Mouse (Mus musculus) limb, embryonic 14.5 days (tissue): Measurements from ENCODE around the gene Sec61a1. TPM values are rescaled to one million over a fixed set of nuclear protein-coding genes. Genes with fewer than 3 reads are reported as not detected.

ENCODE experiments used
- ATAC-seq: fragments of 200-750 bp; cut with Nextera tagmentation; 2 replicates; pipeline ENCODE4 v1.8.0; 2017; ENCODE audit warnings: low read depth, moderate number of reproducible peaks, moderate TSS enrichment; ENCODE audit not compliant: low FRiP score
- DNase-seq: peaks from one replicate; pipeline ENCODE4 v3.0.0-alpha.2; 2015; ENCODE audit warnings: low spot score
- H3K27ac ChIP-seq: fragments of 300-500 bp; sonication (generic); replicated peaks from 2 replicates; pipeline ENCODE4 v1.5.1; 2014; ENCODE audit warnings: low read depth, mild to moderate bottlenecking, low read length, moderate library complexity, mixed read lengths
- H3K27me3 ChIP-seq: fragments of 300-500 bp; sonication (generic); 2 replicates; pipeline ENCODE4 v1.6.1; 2014; ENCODE audit warnings: low read length, mixed read lengths; ENCODE audit not compliant: control insufficient read depth, insufficient read depth
- H3K36me3 ChIP-seq: fragments of 300-500 bp; sonication (generic); 2 replicates; pipeline ENCODE4 v1.6.1; 2014; ENCODE audit warnings: mild to moderate bottlenecking, low read length, moderate library complexity, mixed read lengths; ENCODE audit not compliant: control insufficient read depth, insufficient read depth
- H3K4me1 ChIP-seq: fragments of 300-500 bp; sonication (generic); 2 replicates; pipeline ENCODE4 v1.6.1; 2014; ENCODE audit warnings: antibody characterized with exemption, low read length, mixed read lengths; ENCODE audit not compliant: control insufficient read depth, insufficient read depth
- H3K4me2 ChIP-seq: fragments of 300-500 bp; sonication (generic); replicated peaks from 2 replicates; pipeline ENCODE4 v1.6.1; 2014; ENCODE audit warnings: low read depth, mild to moderate bottlenecking, low read length, moderate library complexity; ENCODE audit not compliant: severe bottlenecking
- H3K4me3 ChIP-seq: fragments of 300-500 bp; sonication (generic); replicated peaks from 2 replicates; pipeline ENCODE4 v1.5.1; 2014; ENCODE audit warnings: low read length
- H3K9ac ChIP-seq: fragments of 300-500 bp; sonication (generic); 2 replicates; pipeline ENCODE4 v1.6.1; 2014; ENCODE audit warnings: mild to moderate bottlenecking, low read depth, low read length, moderate library complexity; ENCODE audit not compliant: severe bottlenecking
- H3K9me3 ChIP-seq: fragments of 300-500 bp; sonication (generic); 2 replicates; pipeline ENCODE4 v1.6.1; 2016; ENCODE audit warnings: low read length; ENCODE audit not compliant: control insufficient read depth
- POLR2A ChIP-seq: fragments of 200-500 bp; IDR thresholded peaks from 2 replicates; pipeline ENCODE4 v1.8.0; 2012; ENCODE audit warnings: inconsistent platforms, mild to moderate bottlenecking, moderate library complexity, borderline replicate concordance; ENCODE audit not compliant: insufficient read depth, insufficient read length; ENCODE audit errors: extremely low read depth
- WGBS: fragments of 180-500 bp; shearing (Covaris S2); extraction: QIAGEN DNeasy Blood & Tissue Kit; methylation state at CpG from one replicate; pipeline ENCODE4 v1.1.7; 2014; 5-methylcytosine and 5-hydroxymethylcytosine counted together
- polyA plus RNA-seq, 2 experiments: library from polyadenylated mRNA; depleted of rRNA in 1 of 2; stranded (reverse) in 1 of 2; unstranded in 1 of 2; fragments of >200 nt; fragmentation: Nextera tagmentation in 1 of 2; extraction: Ambion mirVana in 1 of 2; gene quantifications; 2 replicates each; pipeline versions ENCODE4 v1.2.1 to v1.2.3; 2012 to 2014

Gene Sec61a1
- polyA plus RNA-seq, 2 experiments = 254 to 273 TPM

GRCm38 (mm10) chr6:88454545-88454944 lies 64.2 kb downstream of the Sec61a1 start:
- H3K4me2 ChIP-seq = no peak overlapping the region
- DNase-seq = no peak
- 70% methylated on average over 2 of the region's 2 CpGs for WGBS

More at GRCm38 (mm10) chr6:88454545-88454944, 64.2 kb downstream of the Sec61a1 start:
- Histone ChIP-seq H3K9me3 (no peaks in the 10 kb centered on the region), H3K27ac (no peak overlapping the region), H3K4me1 (no peaks in the 10 kb centered on the region), H3K36me3 (no peaks in the 10 kb centered on the region), H3K27me3 (no peaks in the 10 kb centered on the region), H3K9ac (no peak overlapping the region), H3K4me3 (no peak overlapping the region)
- TF ChIP-seq POLR2A = no peak
- ATAC-seq = no peak

Other genes with a start within 250 kb of the Sec61a1 start
- gene Eefsec, start 72.4 kb downstream of the Sec61a1 start, polyA plus RNA-seq (2012; rRNA removed) = 23.0 and 32.4 TPM in 2 replicates
- 38.2 and 51.9 TPM in 2 replicates for gene Eefsec, start 72.4 kb downstream of the Sec61a1 start, polyA plus RNA-seq (2014; fragmentation: Nextera tagmentation; extraction: Ambion mirVana)
- 67.4 and 79.9 TPM in 2 replicates for gene Ruvbl1, start 53.5 kb downstream of the Sec61a1 start, polyA plus RNA-seq (2012; rRNA removed)
- gene Ruvbl1, start 53.5 kb downstream of the Sec61a1 start, polyA plus RNA-seq (2014; fragmentation: Nextera tagmentation; extraction: Ambion mirVana) = 120 and 130 TPM in 2 replicates
- gene Kbtbd12, start 119.0 kb upstream of the Sec61a1 start, polyA plus RNA-seq (2012; rRNA removed) = 0.50 and 0.78 TPM in 2 replicates
- gene Kbtbd12, start 119.0 kb upstream of the Sec61a1 start, polyA plus RNA-seq (2014; fragmentation: Nextera tagmentation; extraction: Ambion mirVana) = 0.95 and 1.3 TPM in 2 replicates
- 7.5 and 9.0 TPM in 2 replicates for gene Mgll, start 205.5 kb upstream of the Sec61a1 start, polyA plus RNA-seq (2012; rRNA removed)
- gene Mgll, start 205.5 kb upstream of the Sec61a1 start, polyA plus RNA-seq (2014; fragmentation: Nextera tagmentation; extraction: Ambion mirVana) = 17.6 and 18.8 TPM in 2 replicates